Comparison of ENCODE assay signal across 14 mouse cellular contexts in genomic region chr1:189310145-189310544, GRCm38 (mm10).
DNase-seq lines count a peak whose midpoint lies in the region; ATAC-seq and TF ChIP-seq lines count a peak whose summit lies in the region.
"Had no signal": no experiment of that assay in that cellular context is flagged by ENCODE, and none has a peak within 500 bp of the region (broad histone marks: within the 10 kb centered on the region; RNA-seq: fewer than 3 reads in every experiment).

No protein-coding gene starts in this region.

- H3K9me3 ChIP-seq in lung, embryonic 14.5 days (ENCODE audit: low read depth, low read length): no peaks in the 10 kb centered on the region
- H3K9me3 ChIP-seq in hindbrain, embryonic 10.5 days: no peaks in the 10 kb centered on the region
- H3K9me3 ChIP-seq: hindbrain, embryonic 13.5 days; stomach, embryonic 15.5 days had no signal

- no peaks in the 10 kb centered on the region for H3K27me3 ChIP-seq in lung, embryonic 14.5 days (ENCODE audit: insufficient read depth, low read length)
- H3K27me3 ChIP-seq in hindbrain, embryonic 10.5 days (ENCODE audit: insufficient read depth, poor library complexity, severe bottlenecking): no peaks in the 10 kb centered on the region
- H3K27me3 ChIP-seq: hindbrain, embryonic 13.5 days; stomach, embryonic 15.5 days had no signal

- no peak overlapping the region for H3K9ac ChIP-seq in lung, embryonic 14.5 days
- H3K9ac ChIP-seq: hindbrain, embryonic 13.5 days; stomach, embryonic 15.5 days had no signal

- TF ChIP-seq CTCF in lung, embryonic 14.5 days (IDR thresholded peaks at IDR 0.05; ENCODE audit: low read depth): no peak

- H3K27ac ChIP-seq in lung, embryonic 14.5 days (ENCODE audit: low read depth): no peak overlapping the region
- no peak overlapping the region for H3K27ac ChIP-seq in hindbrain, embryonic 10.5 days
- H3K27ac ChIP-seq: hindbrain, embryonic 13.5 days; stomach, embryonic 15.5 days had no signal

- 50% methylated on average over 2 of the region's 2 CpGs for WGBS in lung, embryonic 14.5 days
- 97% methylated on average over 2 of the region's 2 CpGs for WGBS in hindbrain, embryonic 10.5 days

- no peak overlapping the region for H3K4me2 ChIP-seq in lung, embryonic 14.5 days
- H3K4me2 ChIP-seq: hindbrain, embryonic 13.5 days; midbrain, embryonic 11.5 days; stomach, embryonic 15.5 days had no signal

- ATAC-seq in lung, embryonic 14.5 days (ENCODE audit: insufficient read depth): no peak

- H3K4me3 ChIP-seq in lung, embryonic 14.5 days (ENCODE audit: low read depth, low read length): no peak overlapping the region
- H3K4me3 ChIP-seq in hindbrain, embryonic 10.5 days: no peak overlapping the region
- H3K4me3 ChIP-seq: hindbrain, embryonic 13.5 days; stomach, embryonic 15.5 days had no signal

- H3K36me3 ChIP-seq in lung, embryonic 14.5 days (ENCODE audit: insufficient read depth): no peaks in the 10 kb centered on the region
- H3K36me3 ChIP-seq in hindbrain, embryonic 10.5 days: no peaks in the 10 kb centered on the region
- H3K36me3 ChIP-seq: hindbrain, embryonic 13.5 days; stomach, embryonic 15.5 days had no signal

- H3K4me1 ChIP-seq in lung, embryonic 14.5 days (ENCODE audit: insufficient read depth): peaks cover 5% of the 10 kb centered on the region; the same call in 1 of the 2 replicates
- peaks cover 7% of the 10 kb centered on the region for H3K4me1 ChIP-seq in hindbrain, embryonic 10.5 days (replicated peaks)
- H3K4me1 ChIP-seq: stomach, embryonic 15.5 days had no signal

- DNase-seq in kidney, adult 11 months: peak; percentile 6
- DNase-seq in kidney, postnatal 25 days: no peak
- DNase-seq in urinary bladder, postnatal 14 days (ENCODE audit: low spot score): peak; percentile 34
- no peak for DNase-seq in urinary bladder, postnatal 10 days (ENCODE audit: low spot score)
- DNase-seq in lung, embryonic 14.5 days: peak; percentile 71
- no peak for DNase-seq in adrenal gland, postnatal 36 days
- no peak for DNase-seq in hindbrain, embryonic 10.5 days (ENCODE audit: low spot score)
- DNase-seq in layer of hippocampus, adult 11-12 months (ENCODE audit: low spot score): no peak
- DNase-seq: cerebellum, postnatal 36 days; heart, adult 11 months; right cerebral cortex, postnatal 25 days had no signal

Comparison
In these comparisons a context has a peak if more than half of its experiments do, and no peak if none do; other contexts are left out.
1. DNase-seq: peak in kidney, adult 11 months (single experiment), urinary bladder, postnatal 14 days (single experiment) and lung, embryonic 14.5 days (single experiment); none in kidney, postnatal 25 days (0 of 2), urinary bladder, postnatal 10 days (single experiment), adrenal gland, postnatal 36 days (0 of 2), hindbrain, embryonic 10.5 days (single experiment) and layer of hippocampus, adult 11-12 months (single experiment).